24 mouse cellular contexts compared by ENCODE assay signal in the genomic region with DNA sequence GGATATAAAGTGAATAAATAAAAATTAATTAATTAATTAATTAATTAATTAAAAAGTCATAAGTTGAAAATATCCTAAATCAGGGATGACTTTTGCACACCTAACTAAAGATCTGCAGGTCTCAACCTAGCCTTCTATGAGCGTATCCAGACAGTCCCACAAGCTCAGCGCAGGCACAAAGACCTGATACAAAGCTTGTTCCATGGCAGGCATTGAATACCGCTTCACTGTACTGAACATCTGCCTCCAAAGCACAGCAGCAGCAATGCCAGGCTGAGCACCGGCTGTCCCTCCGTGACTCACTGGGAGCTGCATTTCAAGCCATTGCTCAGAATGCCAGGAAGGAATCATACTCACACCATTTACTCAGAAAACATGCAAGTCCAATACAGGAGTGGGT. TPM values are rescaled to one million over a fixed set of nuclear protein-coding genes. Genes with fewer than 3 reads are reported as not detected.
"Had no signal": no experiment of that assay in that cellular context is flagged by ENCODE, and none has a peak within 500 bp of the region (broad histone marks: within the 10 kb centered on the region; RNA-seq: fewer than 3 reads in every experiment).

No protein-coding gene starts in this region.

- H3K9me3 ChIP-seq: kidney, embryonic 15.5 days; limb, embryonic 13.5 days; liver, embryonic 12.5 days; liver, embryonic 15.5 days; lung, embryonic 15.5 days; megakaryocyte, embryonic 14.5 days; midbrain, embryonic 10.5 days; midbrain, embryonic 13.5 days; neural tube, embryonic 13.5 days had no signal

- H3K4me1 ChIP-seq: kidney, embryonic 15.5 days; limb, embryonic 13.5 days; liver, embryonic 12.5 days; liver, embryonic 15.5 days; lung, embryonic 15.5 days; midbrain, embryonic 10.5 days; midbrain, embryonic 13.5 days; neural tube, embryonic 13.5 days had no signal

- H3K36me3 ChIP-seq: kidney, embryonic 15.5 days; limb, embryonic 13.5 days; liver, embryonic 12.5 days; liver, embryonic 15.5 days; lung, embryonic 15.5 days; midbrain, embryonic 10.5 days; midbrain, embryonic 13.5 days; neural tube, embryonic 13.5 days had no signal

- H3K4me3 ChIP-seq: kidney, embryonic 15.5 days; limb, embryonic 13.5 days; liver, embryonic 12.5 days; liver, embryonic 15.5 days; lung, embryonic 15.5 days; megakaryocyte, embryonic 14.5 days; midbrain, embryonic 10.5 days; midbrain, embryonic 13.5 days; myocyte; neural tube, embryonic 13.5 days had no signal

- H3K4me2 ChIP-seq: kidney, embryonic 15.5 days; limb, embryonic 13.5 days; liver, embryonic 12.5 days; liver, embryonic 15.5 days; lung, embryonic 15.5 days; midbrain, embryonic 13.5 days; neural tube, embryonic 13.5 days had no signal

- H3K27ac ChIP-seq: kidney, embryonic 15.5 days; limb, embryonic 13.5 days; liver, embryonic 12.5 days; liver, embryonic 15.5 days; lung, embryonic 15.5 days; midbrain, embryonic 10.5 days; midbrain, embryonic 13.5 days; neural tube, embryonic 13.5 days; stomach, postnatal 0 days had no signal

- H3K27me3 ChIP-seq: kidney, embryonic 15.5 days; limb, embryonic 13.5 days; lung, embryonic 15.5 days; midbrain, embryonic 13.5 days; neural tube, embryonic 13.5 days had no signal

- DNase-seq: kidney, adult 11 months; kidney, adult 8-10 months; kidney, postnatal 10 days; kidney, postnatal 36 days; left cerebral cortex, postnatal 4 days; liver; lung, adult 18-20 months; lung, postnatal 10 days; lung, postnatal 36 days; retina, postnatal 1 day; thymus, adult 2 months had no signal

- H3K9ac ChIP-seq: kidney, embryonic 15.5 days; limb, embryonic 13.5 days; liver, embryonic 12.5 days; liver, embryonic 15.5 days; lung, embryonic 15.5 days; midbrain, embryonic 13.5 days; neural tube, embryonic 13.5 days had no signal

- ATAC-seq: liver, embryonic 12.5 days; midbrain, embryonic 13.5 days; midbrain, embryonic 16.5 days had no signal

RNA-seq across cellular contexts. Expression of gene Wdr27, which starts 32.2 kb away (rescaled TPM):
- total RNA-seq: neutrophil, adult 5-6 weeks had no signal
